Mouse (Mus musculus) stomach, postnatal 0 days (tissue): ENCODE measurements around the gene Ryr1. TPM values are rescaled to one million over a fixed set of nuclear protein-coding genes. Genes with fewer than 3 reads are reported as not detected.

Experiments used
- ATAC-seq: fragments of 200-750 bp; cut with Nextera tagmentation; 2 replicates; pipeline ENCODE4 v1.8.0; 2017; ENCODE audit not compliant: low FRiP score, low TSS enrichment
- DNase-seq: peaks from one replicate; pipeline ENCODE4 v3.0.0-alpha.2; 2016; ENCODE audit warnings: low spot score
- H3K27ac ChIP-seq: fragments of 300-500 bp; sonication (generic); replicated peaks from 2 replicates; pipeline ENCODE4 v1.5.1; 2014; ENCODE audit warnings: mild to moderate bottlenecking, control low read depth
- H3K27me3 ChIP-seq: fragments of 300-500 bp; sonication (generic); 2 replicates; pipeline ENCODE4 v1.6.1; 2014; ENCODE audit warnings: low read length; ENCODE audit not compliant: control insufficient read depth, insufficient read depth
- H3K36me3 ChIP-seq: fragments of 300-500 bp; sonication (generic); 2 replicates; pipeline ENCODE4 v1.6.1; 2014; ENCODE audit warnings: low read length, mixed read lengths; ENCODE audit not compliant: control insufficient read depth, insufficient read depth
- H3K4me1 ChIP-seq: fragments of 300-500 bp; sonication (generic); replicated peaks from 2 replicates; pipeline ENCODE4 v1.6.1; 2014; ENCODE audit warnings: antibody characterized with exemption; ENCODE audit not compliant: control insufficient read depth, insufficient read depth
- H3K4me2 ChIP-seq: fragments of 300-500 bp; sonication (generic); replicated peaks from 2 replicates; pipeline ENCODE4 v1.6.1; 2014; ENCODE audit warnings: low read depth, mild to moderate bottlenecking, control low read depth, moderate library complexity
- H3K4me3 ChIP-seq: fragments of 300-500 bp; sonication (generic); 2 replicates; pipeline ENCODE4 v1.5.1; 2014; ENCODE audit warnings: low read depth, low read length, control low read depth
- H3K9ac ChIP-seq: fragments of 300-500 bp; sonication (generic); 2 replicates; pipeline ENCODE4 v1.6.1; 2014; ENCODE audit warnings: mild to moderate bottlenecking, low read length, control low read depth, mixed read lengths
- H3K9me3 ChIP-seq: fragments of 300-500 bp; sonication (generic); 2 replicates; pipeline ENCODE4 v1.6.1; 2016; ENCODE audit warnings: low read length; ENCODE audit not compliant: control insufficient read depth
- CTCF ChIP-seq: IDR thresholded peaks from 2 replicates; pipeline ENCODE4 v1.5.1; 2016; ENCODE audit warnings: antibody characterized with exemption, low read depth, mild to moderate bottlenecking, moderate library complexity
- EP300 ChIP-seq: optimal IDR thresholded peaks from 2 replicates; pipeline ENCODE3; 2016; ENCODE audit warnings: antibody characterized with exemption
- WGBS: fragments of 180-500 bp; shearing (Covaris S2); extraction: QIAGEN DNeasy Blood & Tissue Kit; methylation state at CpG from one replicate; pipeline ENCODE4 v1.1.7; 2014; 5-methylcytosine and 5-hydroxymethylcytosine counted together
- polyA plus RNA-seq: library from polyadenylated mRNA; unstranded; fragments of >200 nt; fragmentation: Nextera tagmentation; extraction: Ambion mirVana; gene quantifications from 2 replicates; pipeline ENCODE4 v1.2.1, GENCODE M21; 2015

The Ryr1 gene
- polyA plus RNA-seq, 1 experiment from 2014 or later: 0.11 TPM

DNA sequence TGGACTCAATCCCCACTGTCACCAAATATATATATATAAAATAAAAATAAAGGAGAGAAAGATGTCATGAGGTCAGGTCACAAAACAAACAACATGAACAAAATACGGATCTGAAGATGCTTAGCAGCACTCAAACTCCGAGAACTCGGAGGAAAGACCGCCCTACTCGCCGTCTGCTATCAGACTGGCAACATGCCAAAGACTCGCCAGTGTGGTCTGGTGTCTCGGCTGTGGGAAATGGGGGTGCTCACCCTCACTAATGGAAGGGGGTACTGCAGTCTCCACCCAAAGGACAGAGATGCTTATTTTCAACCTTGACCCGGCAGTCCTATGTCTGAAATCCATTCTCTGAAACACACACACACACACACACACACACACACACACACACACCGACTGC lies 93.3 kb downstream of the Ryr1 start:
- ATAC-seq (no peak), DNase-seq (no peak)
- no peaks in the 10 kb centered on the region for H3K9me3 ChIP-seq
- no peaks in the 10 kb centered on the region for H3K27me3 ChIP-seq
- H3K36me3 ChIP-seq: no peaks in the 10 kb centered on the region
- no peak overlapping the region for H3K9ac ChIP-seq
- H3K27ac ChIP-seq: no peak overlapping the region
- no peak overlapping the region for H3K4me3 ChIP-seq
- no peak for TF ChIP-seq EP300
- no peak for TF ChIP-seq CTCF
- H3K4me2 ChIP-seq: no peak overlapping the region
- 67% methylated on average over 10 of the region's 10 CpGs for WGBS
- no peaks in the 10 kb centered on the region for H3K4me1 ChIP-seq

- Histone ChIP-seq H3K27ac (no peak overlapping the region), H3K4me2 (no peak overlapping the region), H3K4me3 (no peak overlapping the region), H3K36me3 (no peaks in the 10 kb centered on the region), H3K4me1 (no peaks in the 10 kb centered on the region), H3K27me3 (no peaks in the 10 kb centered on the region), H3K9ac (no peak overlapping the region), H3K9me3 (no peaks in the 10 kb centered on the region)
- TF ChIP-seq CTCF: no peak
- DNase-seq: no peak
- WGBS: 84% methylated on average over 14 of the region's 14 CpGs
- ATAC-seq: no peak
Measured at GRCm38 (mm10) chr7:29029690-29030656, 95.0 kb downstream of the Ryr1 start.

DNA sequence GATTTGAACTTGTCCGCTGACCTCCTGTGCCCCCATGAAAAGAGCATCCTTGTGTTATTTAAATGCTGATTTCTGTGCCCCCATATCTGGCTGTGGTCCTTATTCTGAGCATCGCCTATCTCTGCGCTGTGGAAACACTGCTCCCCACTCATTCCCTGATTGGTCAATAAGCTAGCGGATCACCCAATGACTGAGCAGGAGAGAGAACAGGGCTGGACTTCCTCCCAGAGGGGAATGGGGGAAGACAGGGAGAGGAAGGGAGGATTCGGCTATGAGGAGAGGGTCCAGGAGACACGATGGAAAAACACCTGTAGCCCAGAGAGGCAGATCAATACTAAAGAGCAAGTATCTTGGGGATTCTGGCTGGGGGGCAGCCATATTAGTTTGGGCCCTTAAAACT lies 96.2 kb downstream of the Ryr1 start:
- no peak overlapping the region for H3K4me2 ChIP-seq
- H3K9ac ChIP-seq: no peak overlapping the region
- no peak for DNase-seq
- no peaks in the 10 kb centered on the region for H3K36me3 ChIP-seq
- H3K9me3 ChIP-seq: no peaks in the 10 kb centered on the region
- no peak overlapping the region for H3K27ac ChIP-seq
- no peaks in the 10 kb centered on the region for H3K27me3 ChIP-seq
- H3K4me3 ChIP-seq: no peak overlapping the region
- WGBS: 86% methylated on average over 6 of the region's 6 CpGs
- no peaks in the 10 kb centered on the region for H3K4me1 ChIP-seq
- TF ChIP-seq CTCF: no peak
- no peak for TF ChIP-seq EP300
- no peak for ATAC-seq

- Histone ChIP-seq H3K27me3 (no peaks in the 10 kb centered on the region), H3K36me3 (no peaks in the 10 kb centered on the region), H3K4me3 (no peak overlapping the region), H3K9ac (no peak overlapping the region), H3K4me1 (no peaks in the 10 kb centered on the region), H3K27ac (no peak overlapping the region), H3K9me3 (no peaks in the 10 kb centered on the region), H3K4me2 (no peak overlapping the region)
- no peak for DNase-seq
- TF ChIP-seq EP300 (no peak), CTCF (peak; percentile 32; the same call in 1 of the 2 replicates)
- ATAC-seq: no peak
- 64% methylated on average over 4 of the region's 4 CpGs for WGBS
Measured at GRCm38 (mm10) chr7:29026811-29027210, 98.2 kb downstream of the Ryr1 start.

DNA sequence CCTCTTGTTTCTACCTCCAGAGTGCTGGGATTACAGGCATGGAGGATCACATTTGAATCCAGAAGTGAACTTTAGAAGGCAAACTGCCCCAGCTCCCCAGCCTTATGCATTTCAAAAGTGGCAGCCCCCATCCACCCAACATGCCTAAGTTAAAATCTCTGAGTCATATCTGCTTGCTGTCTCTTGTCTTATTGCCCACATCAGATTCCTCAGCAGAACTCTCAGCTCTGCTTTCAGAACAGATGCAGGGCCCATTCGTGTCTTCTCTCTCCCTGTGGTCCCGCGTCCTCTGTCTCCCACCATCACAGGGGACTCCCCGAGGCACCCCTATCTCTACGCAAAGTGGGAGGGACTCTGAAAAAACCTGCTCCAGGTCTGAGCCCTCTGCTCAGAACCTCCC lies 98.8 kb downstream of the Ryr1 start:
- 74% methylated on average over 5 of the region's 5 CpGs for WGBS
- no peak for ATAC-seq

DNA sequence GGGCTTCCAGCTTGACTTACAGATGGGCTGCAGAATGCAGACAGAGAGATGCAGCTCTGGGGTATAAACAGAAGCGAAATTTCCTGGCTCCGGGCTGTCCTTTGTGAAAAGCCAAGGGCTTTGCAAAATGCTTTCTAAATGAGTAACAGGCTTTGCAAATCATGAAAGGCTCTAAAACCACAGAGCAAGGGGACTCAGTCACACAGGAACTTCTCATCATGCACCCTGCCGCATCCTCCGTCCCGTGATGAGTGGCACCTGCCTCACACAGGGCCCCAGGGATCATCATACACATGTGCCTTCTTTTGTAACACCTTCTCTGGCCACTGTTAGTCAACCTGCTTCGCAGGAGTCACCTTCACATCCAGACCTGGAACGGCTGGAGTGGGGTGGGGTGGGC lies 99.4 kb downstream of the Ryr1 start:
- WGBS: 60% methylated on average over 7 of the region's 7 CpGs
- no peak overlapping the region for H3K27ac ChIP-seq

More for the DNA sequence above, 98.8 kb downstream of the Ryr1 start:
- Histone ChIP-seq H3K4me3 (no peak overlapping the region), H3K4me2 (no peak overlapping the region), H3K9ac (no peak overlapping the region), H3K9me3 (no peaks in the 10 kb centered on the region), H3K4me1 (no peaks in the 10 kb centered on the region), H3K36me3 (no peaks in the 10 kb centered on the region), H3K27me3 (no peaks in the 10 kb centered on the region), H3K27ac (no peak overlapping the region)
- TF ChIP-seq CTCF (no peak), EP300 (no peak)
- DNase-seq: no peak

More for the DNA sequence above, 99.4 kb downstream of the Ryr1 start:
- DNase-seq (no peak), ATAC-seq (no peak)
- H3K9ac ChIP-seq: no peak overlapping the region
- H3K9me3 ChIP-seq: no peaks in the 10 kb centered on the region
- no peaks in the 10 kb centered on the region for H3K4me1 ChIP-seq
- TF ChIP-seq EP300: no peak
- no peak for TF ChIP-seq CTCF
- H3K27me3 ChIP-seq: no peaks in the 10 kb centered on the region
- no peaks in the 10 kb centered on the region for H3K36me3 ChIP-seq
- H3K4me2 ChIP-seq: no peak overlapping the region
- H3K4me3 ChIP-seq: no peak overlapping the region
